Mouse (Mus musculus) CH12.LX (cell line): ENCODE data around the gene 1700003H04Rik. TPM values are rescaled to one million over a fixed set of nuclear protein-coding genes. Genes with fewer than 3 reads are reported as not detected.

Experiments used
- DNase-seq: peaks from one replicate; pipeline ENCODE4 v3.0.0-alpha.2; 2013; ENCODE audit errors: extremely low read depth
- H3K27ac ChIP-seq: 2 replicates; pipeline ENCODE4 v1.5.1; 2012; ENCODE audit warnings: low read depth, mild to moderate bottlenecking, control low read depth, moderate library complexity; ENCODE audit not compliant: insufficient read depth
- H3K27me3 ChIP-seq: replicated peaks from 2 replicates; pipeline ENCODE3; 2012; ENCODE audit warnings: inconsistent platforms
- H3K36me3 ChIP-seq, 2 experiments: replicated peaks in 1 of 2; 2 replicates each; pipeline versions ENCODE3 to v1.6.1; 2012; ENCODE audit warnings: inconsistent platforms in 1 of 2, low read length in 1 of 2, mild to moderate bottlenecking in 1 of 2, mixed read lengths in 1 of 2, moderate library complexity in 1 of 2; ENCODE audit not compliant: control insufficient read depth in 1 of 2, insufficient read depth in 1 of 2
- H3K4me1 ChIP-seq, 2 experiments: 2 replicates each; pipeline ENCODE4 v1.6.1; 2012; ENCODE audit warnings: inconsistent platforms in 1 of 2, moderate library complexity in 1 of 2; ENCODE audit not compliant: insufficient read depth in 2 of 2, control insufficient read depth in 1 of 2
- H3K4me2 ChIP-seq: 2 replicates; pipeline ENCODE4 v1.6.1; 2012; ENCODE audit warnings: low read depth, mild to moderate bottlenecking, control low read depth; ENCODE audit not compliant: poor library complexity, insufficient read depth, severe bottlenecking
- H3K4me3 ChIP-seq, 3 experiments: fragments of 150-350 bp in 1 of 3; sonication (generic) in 1 of 3; replicated peaks in 1 of 3; 2 replicates each; pipeline versions ENCODE3 to v1.5.1; 2011 to 2012; ENCODE audit warnings: low read depth in 2 of 3, low read length in 2 of 3, mild to moderate bottlenecking in 2 of 3, moderate library complexity in 2 of 3, control low read depth in 1 of 3, improper control_type of control experiment in 1 of 3, inconsistent platforms in 1 of 3, mixed read lengths in 1 of 3; ENCODE audit not compliant: poor library complexity in 1 of 3
- H3K79me2 ChIP-seq: replicated peaks from 2 replicates; pipeline ENCODE4 v1.6.1; 2012; ENCODE audit warnings: mild to moderate bottlenecking, moderate library complexity; ENCODE audit not compliant: control insufficient read depth, poor library complexity, insufficient read depth, severe bottlenecking; ENCODE audit errors: extremely low read depth
- H3K9ac ChIP-seq: 2 replicates; pipeline ENCODE4 v1.6.1; 2012; ENCODE audit warnings: low read depth, mild to moderate bottlenecking, control low read depth, moderate library complexity; ENCODE audit not compliant: insufficient read depth
- H3K9me3 ChIP-seq: replicated peaks from 2 replicates; pipeline ENCODE3; 2012; ENCODE audit warnings: low read length, inconsistent platforms, mixed read lengths
- BHLHE40 ChIP-seq: IDR thresholded peaks from 2 replicates; pipeline ENCODE4 v1.6.1; 2011; ENCODE audit warnings: mild to moderate bottlenecking, low read depth, low read length, improper control_type of control experiment
- CHD1 ChIP-seq: IDR thresholded peaks from 2 replicates; pipeline ENCODE4 v1.6.1; 2012; ENCODE audit warnings: low read depth, low read length, improper control_type of control experiment, inconsistent platforms
- CHD2 ChIP-seq: IDR thresholded peaks from 2 replicates; pipeline ENCODE4 v1.6.1; 2011; ENCODE audit warnings: low read length, improper control_type of control experiment
- CTCF ChIP-seq, 2 experiments: IDR thresholded peaks in 1 of 2; conservative IDR thresholded peaks in 1 of 2; 2 replicates each; pipeline ENCODE4 v1.5.1; 2011 to 2012; ENCODE audit warnings: low read depth in 2 of 2, low read length in 2 of 2, improper control_type of control experiment in 1 of 2, inconsistent platforms in 1 of 2, mild to moderate bottlenecking in 1 of 2, moderate library complexity in 1 of 2
- E2F4 ChIP-seq: IDR thresholded peaks from 2 replicates; pipeline ENCODE4 v1.6.1; 2011; ENCODE audit warnings: low read depth, low read length, improper control_type of control experiment; ENCODE audit not compliant: insufficient replicate concordance
- ELF1 ChIP-seq: IDR thresholded peaks from 2 replicates; pipeline ENCODE4 v1.6.1; 2014; ENCODE audit warnings: low read depth, mild to moderate bottlenecking, inconsistent platforms, low read length, improper control_type of control experiment
- EP300 ChIP-seq: IDR thresholded peaks from 2 replicates; pipeline ENCODE4 v1.6.1; 2011; ENCODE audit warnings: low read length, improper control_type of control experiment
- ETS1 ChIP-seq: conservative IDR thresholded peaks from 2 replicates; pipeline ENCODE4 v1.6.1; 2012; ENCODE audit warnings: low read depth, mild to moderate bottlenecking, inconsistent platforms, low read length, improper control_type of control experiment, moderate library complexity
- GABPA ChIP-seq: IDR thresholded peaks from 2 replicates; pipeline ENCODE4 v1.6.1; 2012; ENCODE audit warnings: low read depth, low read length, improper control_type of control experiment, inconsistent platforms; ENCODE audit not compliant: insufficient replicate concordance
- HCFC1 ChIP-seq: IDR thresholded peaks from 2 replicates; pipeline ENCODE4 v1.6.1; 2012; ENCODE audit warnings: low read depth, mild to moderate bottlenecking, inconsistent platforms, low read length, improper control_type of control experiment
- IRF4 ChIP-seq: IDR thresholded peaks from 2 replicates; pipeline ENCODE4 v1.6.1; 2014; ENCODE audit warnings: low read depth, mild to moderate bottlenecking, inconsistent platforms, low read length, improper control_type of control experiment
- JUN ChIP-seq: IDR thresholded peaks from 2 replicates; pipeline ENCODE4 v1.6.1; 2011; ENCODE audit warnings: low read depth, mild to moderate bottlenecking, low read length, improper control_type of control experiment, moderate library complexity; ENCODE audit not compliant: insufficient read depth
- MAFK ChIP-seq: IDR thresholded peaks from 2 replicates; pipeline ENCODE4 v1.6.1; 2011; ENCODE audit warnings: low read length, improper control_type of control experiment; ENCODE audit not compliant: insufficient replicate concordance
- MAX ChIP-seq: IDR thresholded peaks from 2 replicates; pipeline ENCODE4 v1.6.1; 2011; ENCODE audit warnings: low read length, improper control_type of control experiment
- MXI1 ChIP-seq: IDR thresholded peaks from 2 replicates; pipeline ENCODE4 v1.6.1; 2011; ENCODE audit warnings: mild to moderate bottlenecking, low read depth, low read length, improper control_type of control experiment
- MYC ChIP-seq: IDR thresholded peaks from 2 replicates; pipeline ENCODE4 v1.6.1; 2011; ENCODE audit warnings: low read depth, mild to moderate bottlenecking, improper control_type of control experiment, low read length
- NELFE ChIP-seq: IDR thresholded peaks from 2 replicates; pipeline ENCODE4 v1.6.1; 2011; ENCODE audit warnings: low read depth, low read length, improper control_type of control experiment
- NRF1 ChIP-seq: IDR thresholded peaks from 2 replicates; pipeline ENCODE4 v1.6.1; 2014; ENCODE audit warnings: low read depth, mild to moderate bottlenecking, inconsistent platforms, low read length, improper control_type of control experiment, moderate library complexity
- PAX5 ChIP-seq: IDR thresholded peaks from 2 replicates; pipeline ENCODE4 v1.6.1; 2012; ENCODE audit warnings: low read length, inconsistent platforms, mixed read lengths
- POLR2A ChIP-seq: IDR thresholded peaks from 2 replicates; pipeline ENCODE4 v1.6.1; 2011; ENCODE audit warnings: low read depth, mild to moderate bottlenecking, improper control_type of control experiment, low read length
- POLR2AphosphoS2 ChIP-seq: IDR thresholded peaks from 2 replicates; pipeline ENCODE4 v1.6.1; 2011; ENCODE audit warnings: low read depth, low read length, improper control_type of control experiment
- RAD21 ChIP-seq: IDR thresholded peaks from 2 replicates; pipeline ENCODE4 v1.6.1; 2011; ENCODE audit warnings: low read depth, mild to moderate bottlenecking, low read length, improper control_type of control experiment, moderate library complexity
- RCOR1 ChIP-seq: conservative IDR thresholded peaks from 2 replicates; pipeline ENCODE4 v1.6.1; 2012; ENCODE audit warnings: low read depth, mild to moderate bottlenecking, inconsistent platforms, low read length, improper control_type of control experiment
- SMC3 ChIP-seq: IDR thresholded peaks from 2 replicates; pipeline ENCODE4 v1.6.1; 2011; ENCODE audit warnings: low read depth, low read length, improper control_type of control experiment
- TBP ChIP-seq: conservative IDR thresholded peaks from 2 replicates; pipeline ENCODE4 v1.6.1; 2011; ENCODE audit warnings: low read depth, low read length, improper control_type of control experiment
- TCF12 ChIP-seq: IDR thresholded peaks from 2 replicates; pipeline ENCODE4 v1.6.1; 2014; ENCODE audit warnings: low read depth, mild to moderate bottlenecking, inconsistent platforms, low read length, improper control_type of control experiment
- UBTF ChIP-seq: IDR thresholded peaks from 2 replicates; pipeline ENCODE4 v1.6.1; 2012; ENCODE audit warnings: low read depth, mild to moderate bottlenecking, inconsistent platforms, low read length, improper control_type of control experiment, moderate library complexity
- USF1 ChIP-seq: IDR thresholded peaks from 2 replicates; pipeline ENCODE4 v1.6.1; 2014; ENCODE audit warnings: low read depth, mild to moderate bottlenecking, inconsistent platforms, low read length, improper control_type of control experiment
- USF2 ChIP-seq: conservative IDR thresholded peaks from 2 replicates; pipeline ENCODE4 v1.6.1; 2011; ENCODE audit warnings: low read depth, low read length, improper control_type of control experiment
- ZC3H11A ChIP-seq: IDR thresholded peaks from 2 replicates; pipeline ENCODE4 v1.6.1; 2012; ENCODE audit warnings: low read depth, mild to moderate bottlenecking, inconsistent platforms, low read length, improper control_type of control experiment
- ZKSCAN1 ChIP-seq: IDR thresholded peaks from 2 replicates; pipeline ENCODE4 v1.6.1; 2012; ENCODE audit warnings: low read depth, inconsistent platforms, low read length, improper control_type of control experiment, borderline replicate concordance
- ZMIZ1 ChIP-seq: IDR thresholded peaks from 2 replicates; pipeline ENCODE4 v1.6.1; 2012; ENCODE audit warnings: low read depth, mild to moderate bottlenecking, inconsistent platforms, low read length, improper control_type of control experiment
- ZNF384 ChIP-seq: IDR thresholded peaks from 2 replicates; pipeline ENCODE4 v1.6.1; 2012; ENCODE audit warnings: low read depth, low read length, improper control_type of control experiment, inconsistent platforms
- dilution Hi-C: fragments of 300-500 bp; cut with MboI; formaldehyde crosslinking; loops from 2 replicates; pipeline ENCODE4 v1.14.3; 2020; ENCODE audit warnings: low sequenced_read_pairs; ENCODE audit not compliant: extremely low pct_unique_long_range_greater_than_20kb, extremely low pct_ligation_motif_present
- in situ Hi-C: fragments of 300-500 bp; cut with MboI; formaldehyde crosslinking; loops from 3 replicates; pipeline ENCODE4 v1.14.3; 2019; ENCODE audit warnings: low sequenced_read_pairs, low pct_ligation_motif_present, low pct_unique_long_range_greater_than_20kb, mixed read lengths
- polyA plus RNA-seq: library from polyadenylated mRNA; unstranded; fragments of >175 nt; gene quantifications from 2 replicates; pipeline ENCODE4 v1.2.1, GENCODE M21; 2012; ENCODE audit warnings: low read depth; ENCODE audit not compliant: insufficient read length
- total RNA-seq, 2 experiments: library from RNA; depleted of rRNA; stranded (reverse); fragments of 300-350 nt in 1 of 2; fragments of >200 nt in 1 of 2; gene quantifications; 2 replicates each; pipeline ENCODE4 v1.2.3; 2012 to 2014

The 1700003H04Rik gene
- total and polyA plus RNA-seq, 3 experiments = not detected

- H3K27ac ChIP-seq = no peak overlapping the region
- H3K4me3 ChIP-seq = no peak overlapping the region
- peaks cover 29% of the 10 kb centered on the region for H3K9me3 ChIP-seq
- in situ Hi-C loops (loop anchor here (25.0 kb wide), 1 partner anchor 1085 kb away; no protein-coding TSS in a partner anchor), dilution Hi-C loops (no loop called here)
- H3K4me1 ChIP-seq = no peaks in the 10 kb centered on the region
- no peak overlapping the region for H3K9ac ChIP-seq
- DNase-seq = no peak
- TF ChIP-seq RAD21 (no peak), HCFC1 (no peak), CHD1 (no peak), UBTF (no peak), MAX (no peak), TCF12 (no peak), CTCF (conservative IDR thresholded peaks at IDR 0.05 in 1 of 2, IDR thresholded peaks at IDR 0.05 in 1 of 2; ENCODE audit: low read depth in 2 of 2, low read length in 2 of 2) (no peak), ZKSCAN1 (no peak), CHD2 (no peak), ZNF384 (no peak), ELF1 (no peak), E2F4 (no peak), GABPA (no peak), ETS1 (no peak), PAX5 (no peak), ZMIZ1 (no peak), USF1 (no peak), MXI1 (no peak), IRF4 (no peak), NRF1 (no peak)
- H3K36me3 ChIP-seq = no peaks in the 10 kb centered on the region
- H3K79me2 ChIP-seq = no peaks in the 10 kb centered on the region
- H3K4me2 ChIP-seq = no peak overlapping the region
- H3K27me3 ChIP-seq = no peaks in the 10 kb centered on the region
These were observed 16.9 kb upstream of the 1700003H04Rik start for GRCm38 (mm10) chr3:124597789-124598188.

GRCm38 (mm10) chr3:124587534-124587933, 6.6 kb upstream of the 1700003H04Rik start:
- DNase-seq = peak; percentile 2
- H3K27me3 ChIP-seq = no peaks in the 10 kb centered on the region

More at GRCm38 (mm10) chr3:124587534-124587933, 6.6 kb upstream of the 1700003H04Rik start:
- no peaks in the 10 kb centered on the region for H3K79me2 ChIP-seq
- H3K4me1 ChIP-seq = no peaks in the 10 kb centered on the region
- dilution Hi-C loops (no loop called here), in situ Hi-C loops (loop anchor here (25.0 kb wide), 1 partner anchor 1075 kb away; no protein-coding TSS in a partner anchor)
- H3K27ac ChIP-seq = no peak overlapping the region
- no peaks in the 10 kb centered on the region for H3K36me3 ChIP-seq
- H3K4me3 ChIP-seq = no peak overlapping the region
- TF ChIP-seq EP300 (no peak), ETS1 (no peak), CHD1 (no peak), ZKSCAN1 (no peak), USF2 (no peak), HCFC1 (no peak), TCF12 (no peak), MAFK (no peak), RCOR1 (no peak), MXI1 (no peak), POLR2AphosphoS2 (no peak), NELFE (no peak), MAX (no peak), SMC3 (peak; percentile 50), ZMIZ1 (no peak), RAD21 (peak; percentile 65), MYC (no peak), BHLHE40 (no peak), CHD2 (no peak), TBP (no peak), JUN (no peak), ELF1 (no peak), ZC3H11A (no peak), NRF1 (no peak), CTCF (conservative IDR thresholded peaks at IDR 0.05 in 1 of 2, IDR thresholded peaks at IDR 0.05 in 1 of 2; ENCODE audit: low read depth in 2 of 2, low read length in 2 of 2) (peak in 1 of 2 experiments; percentile 60; a peak in 2 of 4 replicates), POLR2A (no peak)
- no peak overlapping the region for H3K9ac ChIP-seq
- H3K9me3 ChIP-seq = peaks cover 7% of the 10 kb centered on the region
- H3K4me2 ChIP-seq = no peak overlapping the region
